Mouse (Mus musculus) sigmoid colon, adult 10 weeks (tissue): ENCODE measurements around the gene Slc2a6. TPM values are rescaled to one million over a fixed set of nuclear protein-coding genes. Genes with fewer than 3 reads are reported as not detected.

Source experiments
- polyA plus RNA-seq: library from polyadenylated mRNA; stranded (reverse); fragments of 350-450 nt; fragmentation: Illumina TruSeq; extraction: RNeasy Lipid Tissue Mini Kit (QIAGEN cat#74804); gene quantifications from one replicate; pipeline ENCODE4 v1.2.3, GENCODE M21; 2014; ENCODE audit warnings: low read depth, low replicate concordance

The Slc2a6 gene
- polyA plus RNA-seq: not detected

DNA sequence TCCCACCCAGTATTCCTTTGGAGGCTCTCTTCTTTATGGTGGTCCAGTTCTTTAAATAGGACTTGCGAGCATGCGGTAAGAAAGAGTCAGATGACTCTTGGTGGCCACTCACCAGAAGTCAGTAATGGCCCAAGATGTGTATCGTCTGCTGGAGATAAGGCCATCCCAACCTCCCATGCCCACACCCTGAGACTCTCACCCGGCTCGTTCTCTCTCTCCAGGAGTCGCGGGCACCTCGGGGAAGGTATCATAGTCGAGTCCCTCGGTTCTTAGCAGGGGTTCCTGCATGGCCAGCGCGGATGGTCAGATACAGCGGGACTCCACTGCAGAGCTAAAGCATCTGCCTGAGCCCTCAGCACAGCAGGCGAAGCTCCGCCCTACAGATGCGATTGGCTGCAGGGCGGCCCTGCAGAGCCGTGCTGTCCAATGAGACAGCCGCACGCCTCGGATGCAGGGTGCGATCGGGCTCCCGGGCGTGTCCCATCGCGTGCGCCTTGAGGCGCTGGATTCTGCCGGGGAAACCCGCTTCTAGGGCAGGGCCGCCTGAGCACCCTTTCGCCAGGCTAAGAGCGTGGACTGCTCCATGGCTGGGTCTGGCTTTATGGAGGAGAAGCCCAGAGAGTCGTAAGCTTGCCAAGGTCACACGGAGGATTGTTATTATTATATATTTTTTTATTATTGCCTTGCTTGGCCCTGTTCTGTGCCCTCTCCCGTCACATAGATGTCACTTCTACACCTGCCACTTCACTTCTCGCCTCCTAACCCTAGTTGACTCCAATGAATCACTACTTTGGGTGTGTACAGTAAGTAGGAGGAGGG is at the start of gene Slc2a6:
TSS of gene Slc2a6 (minus strand) at position 381 of the 819 bp plus-strand sequence.

DNA sequence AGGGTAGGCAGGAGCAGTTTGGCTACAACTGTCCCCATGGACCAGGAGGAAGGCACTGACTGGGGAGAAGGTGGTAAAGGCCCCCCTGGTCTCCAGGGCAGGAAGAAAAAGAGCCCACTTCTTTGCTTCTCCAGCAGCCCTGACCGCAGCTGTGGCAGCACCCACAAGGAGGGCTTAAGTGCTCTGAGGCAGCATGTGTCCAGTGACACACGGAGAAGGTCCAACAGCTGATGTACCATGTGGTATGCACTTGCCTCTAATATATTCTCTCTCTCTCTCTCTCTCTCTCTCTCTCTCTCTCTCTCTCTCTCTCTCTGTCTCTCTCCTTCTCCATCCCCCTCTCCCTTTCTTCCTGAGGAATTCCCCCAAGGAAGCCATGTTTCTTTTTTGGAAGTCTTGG is 44.2 kb upstream of the Slc2a6 start, which contains the start of gene Mymk:
TSS of gene Mymk (minus strand) at position 202 of the 400 bp plus-strand sequence.

DNA sequence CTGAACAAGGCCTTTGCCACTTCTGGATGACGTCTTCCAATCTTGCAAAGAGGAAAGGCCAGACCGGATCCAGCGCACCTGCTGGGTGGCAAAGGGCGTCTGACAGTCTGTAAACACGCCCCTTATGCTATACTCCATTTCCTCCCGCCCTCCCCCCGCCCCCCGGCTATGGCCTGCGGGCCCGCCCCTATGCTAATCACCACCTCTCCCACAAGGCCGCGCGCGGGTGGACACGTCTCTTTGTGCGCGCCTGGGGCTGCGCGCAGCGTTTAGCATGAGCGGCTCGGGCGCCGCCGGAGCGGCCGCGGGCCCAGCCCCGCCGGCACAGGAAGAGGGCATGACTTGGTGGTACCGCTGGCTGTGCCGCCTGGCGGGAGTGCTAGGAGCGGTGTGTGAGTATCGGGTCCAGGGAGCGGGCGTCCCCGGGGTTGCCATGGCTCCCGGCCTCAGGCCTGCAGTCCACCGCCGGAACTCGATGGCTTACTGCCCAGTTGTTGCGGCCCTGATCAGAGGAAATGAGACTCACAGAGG is 18.0 kb downstream of the Slc2a6 start, which contains the start of gene Cacfd1:
TSS of gene Cacfd1 (plus strand) at position 213 of the 531 bp plus-strand sequence.

DNA sequence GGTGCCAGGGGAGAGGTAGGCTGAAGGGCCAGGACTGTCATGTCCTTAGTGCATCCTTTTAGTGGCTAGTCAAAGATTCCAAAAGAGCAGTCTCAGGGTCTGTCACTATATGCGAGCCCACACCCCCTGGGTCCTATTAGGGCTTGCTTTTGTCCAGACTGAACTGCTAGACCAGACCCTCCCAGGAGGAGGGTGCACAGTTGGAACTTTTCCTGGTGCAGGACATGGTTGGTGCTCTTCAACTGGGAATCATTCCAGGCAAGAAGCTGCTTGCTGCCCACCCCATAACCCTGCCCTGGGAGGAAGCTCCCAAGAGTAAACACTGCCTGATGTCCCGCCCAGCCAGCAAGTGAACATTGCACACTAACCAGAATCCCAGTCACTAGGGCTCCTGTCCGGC is 54.7 kb downstream of the Slc2a6 start, which contains the start of gene Adamts13:
TSS of gene Adamts13 (plus strand) at position 301 of the 400 bp plus-strand sequence.

Other genes starting within 250 kb of the Slc2a6 start
- 5.7 TPM for gene Abo, start 163.0 kb downstream of the Slc2a6 start, polyA plus RNA-seq
- gene Surf6, start 125.1 kb downstream of the Slc2a6 start, polyA plus RNA-seq: 11.2 TPM
- gene Med22, start 117.3 kb downstream of the Slc2a6 start, polyA plus RNA-seq: 8.1 TPM
- 58.1 TPM for gene Rpl7a, start 117.2 kb downstream of the Slc2a6 start, polyA plus RNA-seq
- gene Surf2, start 111.6 kb downstream of the Slc2a6 start, polyA plus RNA-seq: 10.4 TPM
- 55.3 TPM for gene Surf1, start 111.5 kb downstream of the Slc2a6 start, polyA plus RNA-seq
- 77.8 TPM for gene Surf4, start 94.1 kb downstream of the Slc2a6 start, polyA plus RNA-seq
- gene Stkld1, start 94.0 kb downstream of the Slc2a6 start, polyA plus RNA-seq: not detected
- 56.8 TPM for gene Rexo4, start 63.6 kb downstream of the Slc2a6 start, polyA plus RNA-seq
- 0.16 TPM for gene Adamts13, start 54.6 kb downstream of the Slc2a6 start, polyA plus RNA-seq
- gene Cacfd1, start 18.1 kb downstream of the Slc2a6 start, polyA plus RNA-seq: 25.0 TPM
- not detected for gene Mymk, start 44.2 kb upstream of the Slc2a6 start, polyA plus RNA-seq
- gene Adamtsl2, start 51.4 kb upstream of the Slc2a6 start, polyA plus RNA-seq: not detected
- not detected for gene Fam163b, start 114.5 kb upstream of the Slc2a6 start, polyA plus RNA-seq
- gene Dbh, start 137.2 kb upstream of the Slc2a6 start, polyA plus RNA-seq: not detected
- 0.63 TPM for gene Sardh, start 220.3 kb upstream of the Slc2a6 start, polyA plus RNA-seq